In the genomic region with DNA sequence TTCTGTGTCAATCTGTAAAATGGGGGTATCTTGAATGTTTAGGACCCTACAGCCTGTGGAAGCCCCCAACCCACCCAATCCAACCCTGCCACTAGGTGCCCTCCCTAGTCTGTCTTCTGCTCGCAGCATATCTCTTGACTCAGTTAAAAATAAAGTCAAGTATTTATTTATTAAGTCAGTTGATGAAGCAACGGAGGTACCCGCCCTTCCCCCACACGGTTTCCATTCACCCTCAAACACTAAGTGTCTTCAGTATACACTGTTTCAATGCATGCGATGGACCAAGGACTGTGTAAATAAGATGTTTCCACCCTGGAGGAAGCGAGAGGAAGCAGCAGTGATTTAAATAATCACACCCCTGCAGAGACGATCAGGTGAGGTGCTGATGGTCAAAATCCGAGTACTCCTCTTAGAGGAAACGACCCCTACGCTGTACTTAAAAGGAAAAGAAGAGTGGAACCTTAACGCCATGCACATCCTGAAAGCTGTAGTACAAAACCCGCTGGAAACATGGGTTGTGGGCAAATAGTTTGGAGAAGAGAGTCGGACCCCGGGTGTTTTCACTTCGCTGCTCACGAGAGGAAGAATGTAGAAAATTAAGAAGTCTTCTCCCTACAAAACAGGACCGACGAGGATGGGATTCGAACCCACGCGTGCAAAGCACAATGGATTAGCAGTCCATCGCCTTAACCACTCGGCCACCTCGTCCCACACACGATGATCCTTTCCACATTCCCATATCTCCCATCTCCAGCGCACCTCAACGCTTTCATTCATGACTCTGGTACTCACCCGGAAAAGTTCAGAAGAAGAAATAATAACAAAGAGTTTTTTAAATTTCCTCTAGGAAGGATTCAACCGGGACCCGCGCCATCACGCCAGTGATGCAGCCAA, we compare ENCODE assay signal across 8 mouse cellular contexts. TPM values are rescaled to one million over a fixed set of nuclear protein-coding genes. Genes with fewer than 3 reads are reported as not detected.
DNase-seq lines count a peak whose midpoint lies in the region; ATAC-seq and TF ChIP-seq lines count a peak whose summit lies in the region.

No protein-coding gene starts in this region.

- H3K4me1 ChIP-seq in hindbrain, postnatal 0 days (ENCODE audit: insufficient read depth, low read length): peaks cover 19% of the 10 kb centered on the region

- DNase-seq in T-cell, adult 2 months (ENCODE audit: low spot score): peak; percentile 45
- peak; percentile 91 for DNase-seq in cerebellum, postnatal 10 days
- peak; percentile 69 for DNase-seq in gastrocnemius, adult 18-20 months (ENCODE audit: low spot score)
- DNase-seq in hindbrain, postnatal 0 days (ENCODE audit: low spot score): peak; percentile 85
- DNase-seq in left cerebral cortex, postnatal 10 days (ENCODE audit: extremely low spot score in 1 of 2, low spot score in 2 of 2): peak; percentile 77 to 82
- peak; percentile 91 for DNase-seq in mesoderm, embryonic 11.5 days (ENCODE audit: low read depth, low spot score)
- DNase-seq in spleen, adult 12 weeks (ENCODE audit: low spot score): peak; percentile 27

- ATAC-seq in hindbrain, postnatal 0 days: peak; percentile 48
- no peak for ATAC-seq in inflammation-experienced regulatory T-cells, adult 6 months

- TF ChIP-seq CTCF in hindbrain, postnatal 0 days (IDR thresholded peaks at IDR 0.05; ENCODE audit: low read depth): no peak

- H3K9ac ChIP-seq in hindbrain, postnatal 0 days (replicated peaks; ENCODE audit: low read length): peak overlapping the region; percentile 79

- peak overlapping the region; percentile 89 for H3K27ac ChIP-seq in hindbrain, postnatal 0 days

- 6% methylated on average over 32 of the region's 32 CpGs for WGBS in hindbrain, postnatal 0 days

- no peaks in the 10 kb centered on the region for H3K27me3 ChIP-seq in hindbrain, postnatal 0 days (ENCODE audit: insufficient read depth, low read length)

- intact Hi-C loops in left cerebral cortex, postnatal 10 days (cut with DNase I): no loop called here

- H3K9me3 ChIP-seq in hindbrain, postnatal 0 days (ENCODE audit: low read length): no peaks in the 10 kb centered on the region

- peak overlapping the region; percentile 78 for H3K4me3 ChIP-seq in hindbrain, postnatal 0 days (ENCODE audit: low read length)

- H3K36me3 ChIP-seq in hindbrain, postnatal 0 days (ENCODE audit: insufficient read depth, low read length): no peaks in the 10 kb centered on the region

- peak overlapping the region; percentile 95 for H3K4me2 ChIP-seq in hindbrain, postnatal 0 days (ENCODE audit: low read depth, low read length)

RNA-seq across cellular contexts. Expression of a gene that starts 0.7 kb away (rescaled TPM):
- total RNA-seq in gastrocnemius, adult 18-20 months (2021): 10 to 100 TPM; 18.7 to 23.2 TPM
- total RNA-seq in hindbrain, postnatal 0 days (2014; rRNA removed): 166 and 178 TPM in 2 replicates
- polyA plus RNA-seq in hindbrain, postnatal 0 days (2015; fragmentation: Nextera tagmentation; extraction: Ambion mirVana): 166 and 174 TPM in 2 replicates
- 100 to 1,000 TPM; 133 to 136 TPM for total RNA-seq in left cerebral cortex, postnatal 10 days (2021)
- 10 to 100 TPM; 10.3 to 12.5 (median 10.4) TPM for polyA plus RNA-seq in inflammation-experienced regulatory T-cells, adult 6 months (2017; shearing (Covaris generic))

RNA-seq across cellular contexts. Expression of a gene that starts 0.8 kb away (rescaled TPM):
- 1 to 10 TPM in 1 of 2 experiments, under 1 TPM in 1; 0.50 to 1.2 TPM for total RNA-seq in gastrocnemius, adult 18-20 months (2021)
- total RNA-seq in hindbrain, postnatal 0 days (2014; rRNA removed): 4.5 and 8.5 TPM in 2 replicates
- polyA plus RNA-seq in hindbrain, postnatal 0 days (2015; fragmentation: Nextera tagmentation; extraction: Ambion mirVana): 2.4 and 3.0 TPM in 2 replicates
- 1 to 10 TPM; 6.3 to 7.0 TPM for total RNA-seq in left cerebral cortex, postnatal 10 days (2021)
- under 1 TPM; 0.41 to 0.81 (median 0.44) TPM for polyA plus RNA-seq in inflammation-experienced regulatory T-cells, adult 6 months (2017; shearing (Covaris generic))

RNA-seq across cellular contexts. Expression of a gene that starts 3.2 kb away (rescaled TPM):
- 10 to 100 TPM; 14.8 to 15.3 TPM for total RNA-seq in gastrocnemius, adult 18-20 months (2021)
- total RNA-seq in hindbrain, postnatal 0 days (2014; rRNA removed): 5.0 and 5.5 TPM in 2 replicates
- 22.5 and 22.6 TPM in 2 replicates for polyA plus RNA-seq in hindbrain, postnatal 0 days (2015; fragmentation: Nextera tagmentation; extraction: Ambion mirVana)
- total RNA-seq in left cerebral cortex, postnatal 10 days (2021): 1 to 10 TPM; 6.6 to 8.8 TPM
- polyA plus RNA-seq in inflammation-experienced regulatory T-cells, adult 6 months (2017; shearing (Covaris generic)): 100 to 1,000 TPM in 2 of 3 experiments, 10 to 100 TPM in 1; 98.2 to 118 (median 109) TPM

RNA-seq across cellular contexts. Expression of a gene that starts 12.4 kb away (rescaled TPM):
- 1 to 10 TPM in 1 of 2 experiments, under 1 TPM in 1; 0.71 to 1.2 TPM for total RNA-seq in gastrocnemius, adult 18-20 months (2021)
- total RNA-seq in hindbrain, postnatal 0 days (2014; rRNA removed): 0.93 and 2.0 TPM in 2 replicates
- 0.72 and 0.86 TPM in 2 replicates for polyA plus RNA-seq in hindbrain, postnatal 0 days (2015; fragmentation: Nextera tagmentation; extraction: Ambion mirVana)
- 10 to 100 TPM; 16.9 to 24.1 TPM for total RNA-seq in left cerebral cortex, postnatal 10 days (2021)
- under 1 TPM in 1 of 3 experiments, not detected in 2; 0.19 TPM for polyA plus RNA-seq in inflammation-experienced regulatory T-cells, adult 6 months (2017; shearing (Covaris generic))

RNA-seq across cellular contexts. Expression of a gene that starts 14.3 kb away (rescaled TPM):
- total RNA-seq in gastrocnemius, adult 18-20 months (2021): 1 to 10 TPM; 4.1 to 5.3 TPM
- 13.9 and 22.5 TPM in 2 replicates for total RNA-seq in hindbrain, postnatal 0 days (2014; rRNA removed)
- polyA plus RNA-seq in hindbrain, postnatal 0 days (2015; fragmentation: Nextera tagmentation; extraction: Ambion mirVana): 15.5 and 16.3 TPM in 2 replicates
- total RNA-seq in left cerebral cortex, postnatal 10 days (2021): 10 to 100 TPM; 22.0 to 24.1 TPM
- 1 to 10 TPM in 2 of 3 experiments, under 1 TPM in 1; 0.20 to 2.4 (median 1.7) TPM for polyA plus RNA-seq in inflammation-experienced regulatory T-cells, adult 6 months (2017; shearing (Covaris generic))

Comparison
In these comparisons a context has a peak if more than half of its experiments do, and no peak if none do; other contexts are left out.
1. DNase-seq: peak in every context shown above with its lines; median percentile 91 in cerebellum, postnatal 10 days; 91 in mesoderm, embryonic 11.5 days; 85 in hindbrain, postnatal 0 days; 80 in left cerebral cortex, postnatal 10 days; 69 in gastrocnemius, adult 18-20 months; 45 in T-cell, adult 2 months; 27 in spleen, adult 12 weeks.